Mouse (Mus musculus): ENCODE data around the gene Shisa2. TPM values are rescaled to one million over a fixed set of nuclear protein-coding genes. Genes with fewer than 3 reads are reported as not detected.

Shisa2 gene
- polyA plus RNA-seq, 1 experiment from 2014 or later, result 18.0 TPM

DNA sequence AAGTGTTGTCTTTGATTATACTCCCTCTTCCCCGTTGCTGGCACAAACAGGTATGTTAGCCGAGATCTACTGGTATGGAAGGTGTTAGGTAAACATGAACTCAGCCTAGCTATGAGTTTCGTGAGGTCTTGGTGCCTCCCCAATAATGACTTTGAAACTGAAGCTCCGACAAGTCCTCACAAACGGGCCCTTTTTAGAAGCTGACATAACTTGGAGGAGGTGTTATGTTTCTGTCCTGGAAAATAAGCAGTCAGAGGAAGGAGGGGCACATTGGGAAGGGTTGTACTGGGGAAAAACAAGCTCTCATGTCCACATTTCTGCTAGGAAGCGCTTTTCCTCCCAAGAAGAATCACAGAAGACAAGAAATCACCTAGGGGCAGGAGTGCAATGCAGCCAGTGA, 31.5 kb downstream of the Shisa2 start:
- 77% methylated on average over 6 of the region's 6 CpGs for WGBS
- no peaks in the 10 kb centered on the region for H3K36me3 ChIP-seq (ENCODE audit: control insufficient read depth, insufficient read depth, low read length)
- no peak for ATAC-seq (replicated peaks; ENCODE audit: low FRiP score, low TSS enrichment, low read depth)

DNA sequence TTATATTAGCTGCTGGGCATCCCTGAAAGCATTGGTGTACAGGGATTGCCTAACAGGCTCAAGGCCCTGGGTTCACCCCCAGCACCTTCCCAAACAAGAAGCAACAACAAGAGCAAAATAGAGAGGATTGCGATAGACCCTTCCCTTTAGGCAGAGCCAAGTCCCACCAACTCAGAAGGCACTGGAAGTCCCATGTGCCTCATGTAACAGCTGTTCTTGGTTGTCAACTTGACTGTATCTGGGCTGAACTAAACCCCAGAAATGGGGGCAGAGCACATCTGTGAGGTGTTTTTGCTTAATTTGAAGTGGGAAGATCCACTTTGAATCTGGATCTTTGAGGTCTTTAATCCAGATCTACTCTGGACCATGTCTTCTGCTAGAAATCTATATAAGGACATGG, 32.0 kb downstream of the Shisa2 start:
- Histone ChIP-seq H3K27me3 (replicated peaks; ENCODE audit: control insufficient read depth, insufficient read depth, low read length) (no peaks in the 10 kb centered on the region), H3K9me3 (ENCODE audit: control insufficient read depth, low read length) (no peaks in the 10 kb centered on the region), H3K4me1 (replicated peaks; ENCODE audit: control insufficient read depth, insufficient read depth, low read length) (no peaks in the 10 kb centered on the region), H3K4me3 (ENCODE audit: low read depth, low read length) (no peak overlapping the region), H3K4me2 (ENCODE audit: low read length) (no peak overlapping the region), H3K9ac (ENCODE audit: low read length) (no peak overlapping the region), H3K36me3 (ENCODE audit: control insufficient read depth, insufficient read depth, low read length) (no peaks in the 10 kb centered on the region), H3K27ac (ENCODE audit: low read depth) (no peak overlapping the region)
- 97% methylated on average over 1 of the region's 1 CpGs for WGBS
- no peak for ATAC-seq (replicated peaks; ENCODE audit: low FRiP score, low TSS enrichment, low read depth)
- DNase-seq (ENCODE audit: low spot score), result no peak

More for the DNA sequence above, 31.5 kb downstream of the Shisa2 start:
- no peaks in the 10 kb centered on the region for H3K9me3 ChIP-seq (ENCODE audit: control insufficient read depth, low read length)
- no peak for DNase-seq (ENCODE audit: low spot score)
- no peak overlapping the region for H3K4me2 ChIP-seq (ENCODE audit: low read length)
- H3K27ac ChIP-seq (ENCODE audit: low read depth), result no peak overlapping the region
- no peaks in the 10 kb centered on the region for H3K27me3 ChIP-seq (replicated peaks; ENCODE audit: control insufficient read depth, insufficient read depth, low read length)
- H3K9ac ChIP-seq (ENCODE audit: low read length), result no peak overlapping the region
- no peak overlapping the region for H3K4me3 ChIP-seq (ENCODE audit: low read depth, low read length)
- H3K4me1 ChIP-seq (replicated peaks; ENCODE audit: control insufficient read depth, insufficient read depth, low read length), result no peaks in the 10 kb centered on the region

DNA sequence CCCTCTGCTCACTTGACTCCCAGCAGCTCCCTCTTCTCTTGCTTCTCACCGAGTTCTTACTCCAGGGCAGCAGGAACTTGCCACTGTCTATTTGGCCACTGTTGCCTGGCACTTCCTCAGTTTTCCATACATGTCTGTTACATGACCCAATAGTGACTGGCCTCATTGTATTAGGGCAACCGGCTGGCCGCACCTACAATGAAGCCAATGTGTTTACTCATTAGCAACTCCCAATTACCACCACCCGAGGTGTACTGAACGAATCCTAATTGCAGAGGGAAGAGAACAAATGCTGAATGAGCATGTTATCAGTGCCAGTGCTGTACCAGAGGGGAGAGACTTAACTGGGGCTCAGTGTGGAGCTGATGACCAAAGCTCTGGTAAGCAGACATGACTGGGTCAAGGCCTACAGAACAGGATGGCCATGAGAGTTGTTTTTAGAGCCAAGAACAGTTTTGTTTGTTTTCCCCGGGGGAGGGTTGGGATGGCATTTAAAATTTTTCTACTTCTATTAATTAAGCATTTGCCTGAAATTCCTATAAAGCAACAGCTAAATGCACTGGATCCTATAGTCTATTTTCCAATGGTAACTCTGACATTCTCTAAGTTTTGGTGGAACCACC, 47.9 kb downstream of the Shisa2 start:
- Histone ChIP-seq H3K9ac (ENCODE audit: low read length) (no peak overlapping the region), H3K4me3 (ENCODE audit: low read depth, low read length) (no peak overlapping the region), H3K27me3 (replicated peaks; ENCODE audit: control insufficient read depth, insufficient read depth, low read length) (no peaks in the 10 kb centered on the region), H3K9me3 (ENCODE audit: control insufficient read depth, low read length) (no peaks in the 10 kb centered on the region), H3K4me1 (replicated peaks; ENCODE audit: control insufficient read depth, insufficient read depth, low read length) (peaks cover 14% of the 10 kb centered on the region; the same call in 1 of the 2 replicates), H3K4me2 (ENCODE audit: low read length) (no peak overlapping the region), H3K36me3 (ENCODE audit: control insufficient read depth, insufficient read depth, low read length) (no peaks in the 10 kb centered on the region), H3K27ac (ENCODE audit: low read depth) (no peak overlapping the region)
- WGBS, result 77% methylated on average over 6 of the region's 6 CpGs
- ATAC-seq (replicated peaks; ENCODE audit: low FRiP score, low TSS enrichment, low read depth) (no peak), DNase-seq (ENCODE audit: low spot score) (no peak)

DNA sequence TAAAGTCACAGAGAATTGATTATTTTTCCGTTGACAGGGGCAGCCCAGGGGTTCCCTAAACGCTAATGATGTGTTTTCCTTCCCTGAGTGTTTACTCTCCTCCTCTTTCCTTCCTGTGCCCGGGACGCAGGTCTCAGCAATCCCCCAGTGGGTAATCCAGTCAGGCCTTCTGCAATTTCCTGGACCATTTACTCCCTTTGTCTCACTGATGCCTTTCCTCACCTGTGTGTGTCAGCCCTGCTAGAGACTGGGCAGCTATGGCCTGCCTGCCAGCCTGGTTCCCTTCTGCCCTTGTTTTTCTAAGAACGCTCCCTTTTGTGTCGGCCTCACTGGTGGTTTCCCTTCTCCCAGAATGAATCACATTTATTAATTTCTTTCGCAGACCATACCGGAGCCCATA, 49.4 kb downstream of the Shisa2 start:
- H3K4me1 ChIP-seq (replicated peaks; ENCODE audit: control insufficient read depth, insufficient read depth, low read length), result peaks cover 14% of the 10 kb centered on the region; the same call in 1 of the 2 replicates
- no peaks in the 10 kb centered on the region for H3K27me3 ChIP-seq (replicated peaks; ENCODE audit: control insufficient read depth, insufficient read depth, low read length)
- DNase-seq (ENCODE audit: low spot score), result no peak
- no peak overlapping the region for H3K9ac ChIP-seq (ENCODE audit: low read length)
- H3K9me3 ChIP-seq (ENCODE audit: control insufficient read depth, low read length), result no peaks in the 10 kb centered on the region
- WGBS, result 14% methylated on average over 8 of the region's 8 CpGs
- no peaks in the 10 kb centered on the region for H3K36me3 ChIP-seq (ENCODE audit: control insufficient read depth, insufficient read depth, low read length)
- no peak overlapping the region for H3K4me3 ChIP-seq (ENCODE audit: low read depth, low read length)
- ATAC-seq (replicated peaks; ENCODE audit: low FRiP score, low TSS enrichment, low read depth), result no peak
- no peak overlapping the region for H3K4me2 ChIP-seq (ENCODE audit: low read length)
- H3K27ac ChIP-seq (ENCODE audit: low read depth), result no peak overlapping the region

DNA sequence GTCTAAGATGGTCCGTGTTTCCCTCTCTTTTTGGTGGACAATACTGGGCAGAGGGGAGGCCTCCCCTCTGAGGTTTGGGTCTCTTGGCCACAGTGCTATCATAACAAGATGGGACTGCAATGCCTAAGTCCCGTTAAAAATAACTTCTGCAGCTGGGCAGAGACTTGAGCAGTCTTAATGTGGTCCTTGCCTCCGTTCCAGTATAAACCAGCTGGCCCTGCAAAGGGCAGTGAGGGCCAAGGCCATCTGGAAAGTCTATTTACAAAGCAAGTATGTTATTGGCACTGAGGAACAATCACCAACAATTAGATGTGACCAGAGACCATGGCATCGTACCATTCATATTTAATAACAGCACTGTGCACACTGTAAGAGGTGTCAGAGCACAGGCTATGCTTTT, 50.2 kb downstream of the Shisa2 start:
- H3K9me3 ChIP-seq (ENCODE audit: control insufficient read depth, low read length), result no peaks in the 10 kb centered on the region
- no peak overlapping the region for H3K9ac ChIP-seq (ENCODE audit: low read length)
- WGBS, result 64% methylated on average over 4 of the region's 4 CpGs
- DNase-seq (ENCODE audit: low spot score) (no peak), ATAC-seq (replicated peaks; ENCODE audit: low FRiP score, low TSS enrichment, low read depth) (no peak)
- H3K4me2 ChIP-seq (ENCODE audit: low read length), result no peak overlapping the region
- no peak overlapping the region for H3K27ac ChIP-seq (ENCODE audit: low read depth)
- H3K36me3 ChIP-seq (ENCODE audit: control insufficient read depth, insufficient read depth, low read length), result no peaks in the 10 kb centered on the region
- H3K27me3 ChIP-seq (replicated peaks; ENCODE audit: control insufficient read depth, insufficient read depth, low read length), result no peaks in the 10 kb centered on the region
- no peak overlapping the region for H3K4me3 ChIP-seq (ENCODE audit: low read depth, low read length)
- H3K4me1 ChIP-seq (replicated peaks; ENCODE audit: control insufficient read depth, insufficient read depth, low read length), result peaks cover 14% of the 10 kb centered on the region; the same call in 1 of the 2 replicates

DNA sequence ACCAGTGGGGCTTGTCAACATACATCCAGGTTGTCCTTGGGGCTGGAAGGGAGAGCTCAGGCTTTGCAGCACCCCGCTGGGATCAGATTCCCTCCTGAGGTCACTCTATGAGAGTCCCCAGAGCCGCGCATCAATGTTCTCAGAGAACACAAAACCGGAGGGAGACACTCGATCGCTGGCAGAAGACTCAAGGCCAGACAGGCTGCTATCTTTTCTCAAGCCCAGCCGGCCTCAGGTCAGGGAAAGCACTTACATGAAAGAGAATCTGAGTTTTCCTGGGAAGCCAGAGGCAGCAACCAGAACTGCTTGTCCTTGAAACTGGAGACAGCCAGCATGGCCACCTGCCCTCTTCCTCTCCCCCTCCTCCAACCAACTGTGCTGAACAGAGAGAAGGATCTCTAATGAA, 52.5 kb downstream of the Shisa2 start:
- Histone ChIP-seq H3K27me3 (replicated peaks; ENCODE audit: control insufficient read depth, insufficient read depth, low read length) (no peaks in the 10 kb centered on the region), H3K9ac (ENCODE audit: low read length) (no peak overlapping the region), H3K4me2 (ENCODE audit: low read length) (no peak overlapping the region), H3K9me3 (ENCODE audit: control insufficient read depth, low read length) (no peaks in the 10 kb centered on the region), H3K27ac (ENCODE audit: low read depth) (no peak overlapping the region), H3K4me3 (ENCODE audit: low read depth, low read length) (no peak overlapping the region), H3K36me3 (ENCODE audit: control insufficient read depth, insufficient read depth, low read length) (no peaks in the 10 kb centered on the region), H3K4me1 (replicated peaks; ENCODE audit: control insufficient read depth, insufficient read depth, low read length) (peaks cover 14% of the 10 kb centered on the region; the same call in 1 of the 2 replicates)
- no peak for DNase-seq (ENCODE audit: low spot score)
- ATAC-seq (replicated peaks; ENCODE audit: low FRiP score, low TSS enrichment, low read depth), result no peak
- 68% methylated on average over 7 of the region's 7 CpGs for WGBS

Other genes with a start within 250 kb of the Shisa2 start
- 0.71 and 0.91 TPM in 2 replicates for gene Phf11c, start 229.9 kb upstream of the Shisa2 start, polyA plus RNA-seq (2014; fragmentation: Nextera tagmentation; extraction: Ambion mirVana)
- gene Setdb2, start 184.4 kb upstream of the Shisa2 start, polyA plus RNA-seq (2014; fragmentation: Nextera tagmentation; extraction: Ambion mirVana), result 8.4 and 11.1 TPM in 2 replicates
- gene Cab39l, start 184.3 kb upstream of the Shisa2 start, polyA plus RNA-seq (2014; fragmentation: Nextera tagmentation; extraction: Ambion mirVana), result 36.2 and 39.7 TPM in 2 replicates
- 31.4 and 38.8 TPM in 2 replicates for gene Cdadc1, start 27.3 kb upstream of the Shisa2 start, polyA plus RNA-seq (2014; fragmentation: Nextera tagmentation; extraction: Ambion mirVana)